In the genomic region with DNA sequence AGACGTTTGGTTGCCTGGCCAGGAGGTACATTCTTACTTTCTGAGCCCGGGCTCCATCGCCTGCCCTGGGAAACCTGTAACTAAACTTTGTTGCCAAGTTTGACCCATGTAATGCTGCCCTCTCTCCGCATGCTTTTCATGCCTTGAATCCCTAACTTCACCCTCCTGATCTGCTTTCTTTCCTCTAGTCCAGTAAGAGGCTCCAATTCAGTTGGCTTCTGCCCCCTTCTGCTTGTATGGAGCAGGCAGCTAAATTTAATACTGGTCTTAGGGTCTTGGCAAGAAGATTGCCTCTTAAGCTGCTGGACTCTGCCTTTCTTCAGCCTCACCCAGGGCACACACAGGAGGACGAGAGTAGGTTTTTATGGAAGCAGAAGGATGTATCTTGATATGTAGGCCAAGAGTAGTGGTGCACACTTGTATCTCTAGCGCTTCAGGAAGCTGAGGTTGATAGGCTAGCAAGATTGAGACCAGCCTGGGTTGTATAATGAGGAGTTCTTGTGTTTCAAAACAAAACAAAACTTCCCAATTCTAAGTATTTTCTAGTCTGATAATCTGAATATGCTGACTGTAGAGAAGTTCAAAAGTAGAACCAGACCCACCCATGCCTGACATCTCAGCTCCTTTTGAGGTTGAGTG, we compare ENCODE assay signal across 8 mouse cellular contexts. TPM values are rescaled to one million over a fixed set of nuclear protein-coding genes. Genes with fewer than 3 reads are reported as not detected.
DNase-seq lines count a peak whose midpoint lies in the region; ATAC-seq and TF ChIP-seq lines count a peak whose summit lies in the region.

No protein-coding gene starts in this region.

- H3K4me3 ChIP-seq in cerebellum, adult 2 months (replicated peaks; ENCODE audit: insufficient read depth, low read depth, low read length): peak overlapping the region; percentile 56
- peak overlapping the region; percentile 51 for H3K4me3 ChIP-seq in forebrain, embryonic 12.5 days (replicated peaks)
- peak overlapping the region; percentile 67 for H3K4me3 ChIP-seq in liver, embryonic 13.5 days (replicated peaks)

- no peaks in the 10 kb centered on the region for H3K9me3 ChIP-seq in forebrain, embryonic 12.5 days
- no peaks in the 10 kb centered on the region for H3K9me3 ChIP-seq in liver, embryonic 13.5 days (replicated peaks)

- peaks cover 16% of the 10 kb centered on the region; the same call in 1 of the 2 replicates for H3K4me1 ChIP-seq in cerebellum, adult 2 months (ENCODE audit: control insufficient read depth, insufficient read depth, low read length)
- peaks cover 43% of the 10 kb centered on the region for H3K4me1 ChIP-seq in forebrain, embryonic 12.5 days
- peaks cover 83% of the 10 kb centered on the region for H3K4me1 ChIP-seq in liver, embryonic 13.5 days (replicated peaks)

- WGBS in cerebellum, adult 2 months: 16% methylated on average over 6 of the region's 6 CpGs
- 31% methylated on average over 6 of the region's 6 CpGs for WGBS in forebrain, embryonic 12.5 days
- WGBS in liver, embryonic 13.5 days (ENCODE audit: insufficient replicate concordance): 9% methylated on average over 6 of the region's 6 CpGs

- TF ChIP-seq CTCF in cerebellum, adult 2 months (IDR thresholded peaks at IDR 0.05; ENCODE audit: borderline replicate concordance, insufficient read depth, low read depth, low read length): no peak

- TF ChIP-seq POLR2A in cerebellum, adult 2 months (IDR thresholded peaks at IDR 0.05; ENCODE audit: borderline replicate concordance, insufficient read depth, low read length): no peak

- H3K36me3 ChIP-seq in forebrain, embryonic 12.5 days (replicated peaks): 0 out of 2 replicates have a peak, but pooled peaks cover 2% of the 10 kb centered on the region
- H3K36me3 ChIP-seq in liver, embryonic 13.5 days: no peaks in the 10 kb centered on the region

- no peaks in the 10 kb centered on the region for H3K27me3 ChIP-seq in cerebellum, adult 2 months (ENCODE audit: control insufficient read depth, insufficient read depth, low read length)
- no peaks in the 10 kb centered on the region for H3K27me3 ChIP-seq in forebrain, embryonic 12.5 days
- no peaks in the 10 kb centered on the region for H3K27me3 ChIP-seq in liver, embryonic 13.5 days

- DNase-seq in cerebellum, adult 2 months: no peak
- DNase-seq in cerebellum, adult 11-12 months: no peak
- peak; percentile 68 for DNase-seq in 416B (ENCODE audit: low read depth)
- no peak for DNase-seq in liver, embryonic 13.5 days
- no peak for DNase-seq in adrenal gland, postnatal 36 days
- DNase-seq in right cerebral cortex, postnatal 4 days: no peak
- DNase-seq in urinary bladder, postnatal 25 days (ENCODE audit: low spot score): no peak

- no peak for ATAC-seq in forebrain, embryonic 12.5 days (ENCODE audit: low FRiP score)
- ATAC-seq in liver, embryonic 13.5 days (ENCODE audit: low read depth): no peak

- H3K9ac ChIP-seq in forebrain, embryonic 12.5 days: peak overlapping the region; percentile 65
- H3K9ac ChIP-seq in liver, embryonic 13.5 days: peak overlapping the region; percentile 82

- peak overlapping the region; percentile 5; the same call in 1 of the 2 replicates for H3K27ac ChIP-seq in cerebellum, adult 2 months (ENCODE audit: insufficient read depth, low read length)
- peak overlapping the region; percentile 93 for H3K27ac ChIP-seq in forebrain, embryonic 12.5 days
- H3K27ac ChIP-seq in liver, embryonic 13.5 days: peak overlapping the region; percentile 90

- peak overlapping the region; percentile 77 for H3K4me2 ChIP-seq in forebrain, embryonic 12.5 days
- H3K4me2 ChIP-seq in liver, embryonic 13.5 days: peak overlapping the region; percentile 94

RNA-seq across cellular contexts. Expression of a gene that starts 10.9 kb away (rescaled TPM):
- 39.3 and 42.5 TPM in 2 replicates for polyA plus RNA-seq in cerebellum, adult 2 months (2012; rRNA removed)
- polyA plus RNA-seq in forebrain, embryonic 12.5 days (2016; fragmentation: Nextera tagmentation; extraction: Ambion mirVana): 34.2 and 35.1 TPM in 2 replicates
- 5.1 and 5.7 TPM in 2 replicates for polyA plus RNA-seq in liver, embryonic 13.5 days (2015; fragmentation: Nextera tagmentation; extraction: Ambion mirVana)
- 10 to 100 TPM; 43.9 to 46.7 TPM for total RNA-seq in adrenal gland, postnatal 36 days (2021)

Comparison
In these comparisons a context has a peak if more than half of its experiments do, and no peak if none do; other contexts are left out.
1. H3K27ac ChIP-seq: peak in every context shown above with its lines; median percentile 93 in forebrain, embryonic 12.5 days; 90 in liver, embryonic 13.5 days; 5 in cerebellum, adult 2 months.